28 mouse cellular contexts compared by ENCODE assay signal in the genomic region with DNA sequence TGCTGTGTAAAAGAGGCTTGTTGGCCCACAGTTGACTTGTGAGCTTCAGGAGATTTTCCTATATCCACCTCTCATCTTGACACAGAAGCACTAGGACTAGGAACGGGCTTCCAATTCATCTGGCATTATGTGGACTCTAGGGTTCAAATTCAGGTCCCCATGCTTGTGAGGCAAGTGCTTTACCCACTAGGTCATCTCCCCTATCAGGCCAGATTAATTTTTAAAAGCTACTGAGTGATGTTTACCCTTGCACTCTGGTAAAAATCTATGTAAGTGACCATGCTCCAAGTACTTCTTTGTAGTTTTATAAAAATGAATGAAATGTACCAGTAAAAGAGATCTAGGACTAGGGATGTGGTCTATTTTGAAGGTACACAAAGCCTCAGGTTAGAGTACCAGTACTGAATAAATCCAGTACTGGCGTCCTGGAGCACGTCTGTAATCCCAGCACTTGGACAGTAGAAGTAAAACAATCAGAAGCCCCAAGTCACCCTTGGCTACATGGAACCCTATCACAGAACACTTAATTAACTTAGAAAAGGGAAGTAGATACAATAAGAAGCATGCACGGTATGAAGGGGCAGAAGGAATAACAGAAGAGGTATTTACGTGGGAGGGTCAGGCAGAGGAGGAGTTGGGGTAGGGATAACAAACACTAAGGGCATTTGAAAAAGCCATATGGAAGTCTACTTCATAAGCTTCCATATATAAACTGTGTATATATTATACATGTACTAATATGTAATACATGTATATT. TPM values are rescaled to one million over a fixed set of nuclear protein-coding genes. Genes with fewer than 3 reads are reported as not detected.
DNase-seq lines count a peak whose midpoint lies in the region; ATAC-seq and TF ChIP-seq lines count a peak whose summit lies in the region.
"Had no signal": no experiment of that assay in that cellular context is flagged by ENCODE, and none has a peak within 500 bp of the region (broad histone marks: within the 10 kb centered on the region; RNA-seq: fewer than 3 reads in every experiment).

No protein-coding gene starts in this region.

- H3K9me3 ChIP-seq in heart, embryonic 13.5 days = no peaks in the 10 kb centered on the region
- H3K9me3 ChIP-seq in kidney, postnatal 0 days (replicated peaks; ENCODE audit: low read length) = no peaks in the 10 kb centered on the region
- no peaks in the 10 kb centered on the region for H3K9me3 ChIP-seq in forebrain, embryonic 15.5 days
- H3K9me3 ChIP-seq: embryonic facial prominence, embryonic 12.5 days; embryonic facial prominence, embryonic 15.5 days; G1E; heart, embryonic 10.5 days; hindbrain, embryonic 10.5 days had no signal

- H3K4me3 ChIP-seq in heart, embryonic 13.5 days = no peak overlapping the region
- H3K4me3 ChIP-seq in kidney, postnatal 0 days (replicated peaks; ENCODE audit: low read depth, low read length) = no peak overlapping the region
- H3K4me3 ChIP-seq in forebrain, embryonic 15.5 days = no peak overlapping the region
- H3K4me3 ChIP-seq: embryonic facial prominence, embryonic 12.5 days; embryonic facial prominence, embryonic 15.5 days; heart, adult 2 months; heart, embryonic 10.5 days; hindbrain, embryonic 10.5 days had no signal

- intact Hi-C loops in heart, postnatal 10 days (cut with DNase I) = loop anchor here (5.0 kb wide), 1 partner anchor 36 kb away; no protein-coding TSS in a partner anchor

- no peak for ATAC-seq in heart, embryonic 13.5 days (ENCODE audit: extremely low read depth, insufficient number of reproducible peaks, low FRiP score, low TSS enrichment)
- no peak for ATAC-seq in kidney, postnatal 0 days (replicated peaks; ENCODE audit: low FRiP score, low read depth)
- peak; percentile 47; the same call in 1 of the 2 replicates for ATAC-seq in common myeloid progenitor, adult 5-6 weeks (replicated peaks; ENCODE audit: low read depth, poor library complexity, severe bottlenecking)
- no peak for ATAC-seq in forebrain, embryonic 15.5 days (replicated peaks)
- ATAC-seq: activated CD4-positive, CD25-positive, alpha-beta regulatory T cell, adult 4 months; forebrain, embryonic 14.5 days; hindbrain, postnatal 0 days; inflammation-experienced regulatory T-cells, adult 6 months had no signal

- no peak for TF ChIP-seq CTCF in kidney, postnatal 0 days (IDR thresholded peaks at IDR 0.05; ENCODE audit: low read depth)

- H3K36me3 ChIP-seq in heart, embryonic 13.5 days = no peaks in the 10 kb centered on the region
- H3K36me3 ChIP-seq in kidney, postnatal 0 days (ENCODE audit: insufficient read depth, low read length) = no peaks in the 10 kb centered on the region
- H3K36me3 ChIP-seq in forebrain, embryonic 15.5 days = no peaks in the 10 kb centered on the region
- H3K36me3 ChIP-seq: embryonic facial prominence, embryonic 12.5 days; embryonic facial prominence, embryonic 15.5 days; heart, embryonic 10.5 days; hindbrain, embryonic 10.5 days had no signal

- no peaks in the 10 kb centered on the region for H3K27me3 ChIP-seq in heart, embryonic 13.5 days (replicated peaks)
- H3K27me3 ChIP-seq in kidney, postnatal 0 days (ENCODE audit: insufficient read depth, low read length) = no peaks in the 10 kb centered on the region
- no peaks in the 10 kb centered on the region for H3K27me3 ChIP-seq in forebrain, embryonic 15.5 days
- H3K27me3 ChIP-seq: CH12.LX; embryonic facial prominence, embryonic 12.5 days; embryonic facial prominence, embryonic 15.5 days had no signal

- no peak overlapping the region for H3K9ac ChIP-seq in heart, embryonic 13.5 days
- no peak overlapping the region for H3K9ac ChIP-seq in kidney, postnatal 0 days (ENCODE audit: low read depth, low read length)
- H3K9ac ChIP-seq in forebrain, embryonic 15.5 days (replicated peaks) = no peak overlapping the region
- H3K9ac ChIP-seq: embryonic facial prominence, embryonic 12.5 days; embryonic facial prominence, embryonic 15.5 days; hindbrain, embryonic 14.5 days had no signal

- no peak for DNase-seq in heart, postnatal 10 days
- DNase-seq in kidney, postnatal 0 days (ENCODE audit: low spot score) = peak; percentile 67
- DNase-seq in kidney, postnatal 10 days = no peak
- DNase-seq in A20 (ENCODE audit: low read depth, low spot score) = peak; percentile 33
- DNase-seq in urinary bladder, adult 18-20 months (ENCODE audit: low spot score in 2 of 2) = no peak
- DNase-seq: adrenal gland, adult 8-10 months; adrenal gland, postnatal 25 days; B cell, adult 2 months; cerebellum, adult 11-12 months; cerebellum, adult 9-10 months; cerebellum, postnatal 14 days; gastrocnemius, postnatal 25 days; heart, adult 2 months; heart, postnatal 36 days had no signal

- peaks cover 70% of the 10 kb centered on the region for H3K4me1 ChIP-seq in heart, embryonic 13.5 days
- peaks cover 13% of the 10 kb centered on the region; the same call in 1 of the 2 replicates for H3K4me1 ChIP-seq in kidney, postnatal 0 days (replicated peaks; ENCODE audit: insufficient read depth, low read length)
- peaks cover 32% of the 10 kb centered on the region for H3K4me1 ChIP-seq in forebrain, embryonic 15.5 days
- H3K4me1 ChIP-seq: embryonic facial prominence, embryonic 15.5 days had no signal

- 47% methylated on average over 5 of the region's 5 CpGs for WGBS in heart, embryonic 13.5 days
- 51% methylated on average over 5 of the region's 5 CpGs for WGBS in kidney, postnatal 0 days
- WGBS in forebrain, embryonic 15.5 days = 60% methylated on average over 5 of the region's 5 CpGs

- 0 out of 2 replicates have a peak overlapping the region, but pooled peaks have one; percentile 20 for H3K27ac ChIP-seq in heart, embryonic 13.5 days (replicated peaks)
- no peak overlapping the region for H3K27ac ChIP-seq in kidney, postnatal 0 days
- H3K27ac ChIP-seq in forebrain, embryonic 15.5 days (replicated peaks) = no peak overlapping the region
- H3K27ac ChIP-seq: embryonic facial prominence, embryonic 12.5 days; embryonic facial prominence, embryonic 15.5 days; heart, adult 2 months; heart, embryonic 10.5 days; hindbrain, embryonic 10.5 days; hindbrain, embryonic 14.5 days; hindbrain, postnatal 0 days had no signal

- H3K4me2 ChIP-seq in heart, embryonic 13.5 days = no peak overlapping the region
- no peak overlapping the region for H3K4me2 ChIP-seq in kidney, postnatal 0 days (ENCODE audit: low read length)
- no peak overlapping the region for H3K4me2 ChIP-seq in forebrain, embryonic 15.5 days (replicated peaks)
- H3K4me2 ChIP-seq: embryonic facial prominence, embryonic 12.5 days; embryonic facial prominence, embryonic 15.5 days; hindbrain, embryonic 14.5 days had no signal

RNA-seq across cellular contexts. Expression of a gene that starts 40.9 kb away (rescaled TPM):
- polyA plus RNA-seq in heart, embryonic 13.5 days (2015; fragmentation: Nextera tagmentation; extraction: Ambion mirVana) = 13.2 and 15.8 TPM in 2 replicates
- 10 to 100 TPM; 34.2 to 36.0 TPM for total RNA-seq in heart, postnatal 10 days (2021)
- polyA plus RNA-seq in kidney, postnatal 0 days (2015; fragmentation: Nextera tagmentation; extraction: Ambion mirVana) = 6.9 and 8.3 TPM in 2 replicates
- total RNA-seq in common myeloid progenitor, adult 5-6 weeks (2017) = 11.4 and 14.6 TPM in 2 replicates
- polyA plus RNA-seq in forebrain, embryonic 15.5 days (2015; fragmentation: Nextera tagmentation; extraction: Ambion mirVana) = 23.3 and 24.2 TPM in 2 replicates

RNA-seq across cellular contexts. Expression of a gene that starts 41.4 kb away (rescaled TPM):
- polyA plus RNA-seq in heart, embryonic 13.5 days (2015; fragmentation: Nextera tagmentation; extraction: Ambion mirVana) = 2.4 and 3.1 TPM in 2 replicates
- 1 to 10 TPM; 1.1 to 1.2 TPM for total RNA-seq in heart, postnatal 10 days (2021)
- polyA plus RNA-seq in kidney, postnatal 0 days (2015; fragmentation: Nextera tagmentation; extraction: Ambion mirVana) = 1.7 and 1.8 TPM in 2 replicates
- 3.3 and 5.8 TPM in 2 replicates for total RNA-seq in common myeloid progenitor, adult 5-6 weeks (2017)
- polyA plus RNA-seq in forebrain, embryonic 15.5 days (2015; fragmentation: Nextera tagmentation; extraction: Ambion mirVana) = 2.0 and 2.4 TPM in 2 replicates
- total RNA-seq: hindbrain, postnatal 0 days had no signal

Comparison
In these comparisons a context has a peak if more than half of its experiments do, and no peak if none do; other contexts are left out.
1. DNase-seq: peak in kidney, postnatal 0 days (single experiment) and A20 (single experiment); none in heart, postnatal 10 days (0 of 2), kidney, postnatal 10 days (single experiment) and urinary bladder, adult 18-20 months (0 of 2).